Mouse (Mus musculus) limb, embryonic 10.5 days (tissue): Measurements from ENCODE around the gene Heatr9. TPM values are rescaled to one million over a fixed set of nuclear protein-coding genes. Genes with fewer than 3 reads are reported as not detected.

Experiments
- DNase-seq: peaks from one replicate; pipeline ENCODE4 v3.0.0-alpha.2; 2017; ENCODE audit warnings: low spot score
- H3K27ac ChIP-seq: fragments of 300-500 bp; sonication (generic); 2 replicates; pipeline ENCODE4 v1.5.1; 2016; ENCODE audit warnings: mild to moderate bottlenecking
- H3K27me3 ChIP-seq: fragments of 300-500 bp; sonication (generic); 2 replicates; pipeline ENCODE4 v1.6.1; 2016; ENCODE audit warnings: low read depth, mild to moderate bottlenecking; ENCODE audit not compliant: poor library complexity, severe bottlenecking
- H3K36me3 ChIP-seq: fragments of 300-500 bp; sonication (generic); 2 replicates; pipeline ENCODE4 v1.6.1; 2016; ENCODE audit warnings: mild to moderate bottlenecking, moderate library complexity
- H3K4me1 ChIP-seq: fragments of 300-500 bp; sonication (generic); 2 replicates; pipeline ENCODE4 v1.6.1; 2016
- H3K4me3 ChIP-seq: fragments of 300-500 bp; sonication (generic); 2 replicates; pipeline ENCODE4 v1.5.1; 2016; ENCODE audit warnings: mild to moderate bottlenecking, moderate library complexity
- H3K9me3 ChIP-seq: fragments of 300-500 bp; sonication (generic); replicated peaks from 2 replicates; pipeline ENCODE4 v1.6.1; 2016; ENCODE audit warnings: mild to moderate bottlenecking
- WGBS: fragments of 180-500 bp; shearing (Covaris S2); methylation state at CpG from one replicate; pipeline ENCODE4 v1.1.7; 2016; 5-methylcytosine and 5-hydroxymethylcytosine counted together
- polyA plus RNA-seq: library from polyadenylated mRNA; unstranded; fragments of >200 nt; fragmentation: Nextera tagmentation; extraction: Ambion mirVana; gene quantifications from 2 replicates; pipeline ENCODE4 v1.2.1, GENCODE M21; 2016

Gene Heatr9
- not detected in 2 replicates for polyA plus RNA-seq

- no peaks in the 10 kb centered on the region for H3K27me3 ChIP-seq
- 88% methylated on average over 3 of the region's 3 CpGs for WGBS
Measured at GRCm38 (mm10) chr11:83522075-83522474, at the start of gene Heatr9. Heatr9 (minus strand) TSS chr11:83522175.

GRCm38 (mm10) chr11:83570189-83570588 lies 48.2 kb upstream of the Heatr9 start:
- Histone ChIP-seq H3K4me3 (no peak overlapping the region), H3K27me3 (no peaks in the 10 kb centered on the region), H3K4me1 (0 out of 2 replicates have a peak, but pooled peaks cover 5% of the 10 kb centered on the region), H3K27ac (no peak overlapping the region), H3K36me3 (no peaks in the 10 kb centered on the region), H3K9me3 (no peaks in the 10 kb centered on the region)
- DNase-seq = no peak
- 71% methylated on average over 2 of the region's 2 CpGs for WGBS

More at GRCm38 (mm10) chr11:83522075-83522474, at the start of gene Heatr9:
- no peak within 1 kb of the TSS for H3K4me3 ChIP-seq
- H3K27ac ChIP-seq = no peak within 1 kb of the TSS
- DNase-seq = no peak
- H3K9me3 ChIP-seq = no peaks in the 10 kb centered on the region
- H3K4me1 ChIP-seq = no peaks in the 10 kb centered on the region
- no peaks in the 10 kb centered on the region for H3K36me3 ChIP-seq

DNA sequence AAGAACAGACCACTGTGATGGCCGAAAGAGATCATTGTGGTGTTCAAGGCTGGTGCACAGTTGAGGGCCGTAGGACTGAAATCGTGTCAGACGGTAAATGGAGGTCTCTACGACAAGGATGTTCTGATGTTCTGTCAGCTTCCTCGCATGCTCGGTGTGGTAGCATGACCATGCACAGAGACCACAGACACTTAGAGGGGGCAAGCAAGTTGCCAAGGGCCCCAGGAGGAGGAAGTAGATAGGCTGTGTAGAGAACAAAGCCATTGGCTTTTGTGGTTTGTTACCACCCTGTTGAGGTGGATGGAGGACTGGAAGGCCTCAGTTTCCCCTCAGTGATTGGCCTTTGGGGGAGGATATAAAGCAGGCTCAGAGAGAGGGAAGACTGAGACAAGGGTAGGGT lies 47.3 kb upstream of the Heatr9 start:
- Histone ChIP-seq H3K4me3 (no peak overlapping the region), H3K27ac (no peak overlapping the region), H3K4me1 (0 out of 2 replicates have a peak, but pooled peaks cover 5% of the 10 kb centered on the region), H3K9me3 (no peaks in the 10 kb centered on the region), H3K27me3 (no peaks in the 10 kb centered on the region), H3K36me3 (no peaks in the 10 kb centered on the region)
- over 99% methylated on average over 7 of the region's 7 CpGs for WGBS
- no peak for DNase-seq

- H3K27ac ChIP-seq = no peak overlapping the region
- no peaks in the 10 kb centered on the region for H3K9me3 ChIP-seq
- H3K36me3 ChIP-seq = no peaks in the 10 kb centered on the region
- H3K4me1 ChIP-seq = 0 out of 2 replicates have a peak, but pooled peaks cover 5% of the 10 kb centered on the region
- 83% methylated on average over 3 of the region's 3 CpGs for WGBS
- DNase-seq = no peak
- H3K27me3 ChIP-seq = no peaks in the 10 kb centered on the region
- no peak overlapping the region for H3K4me3 ChIP-seq
Measured at GRCm38 (mm10) chr11:83568786-83569185, 46.8 kb upstream of the Heatr9 start.

- Histone ChIP-seq H3K27me3 (no peaks in the 10 kb centered on the region), H3K4me3 (no peak overlapping the region), H3K27ac (no peak overlapping the region), H3K9me3 (no peaks in the 10 kb centered on the region), H3K36me3 (no peaks in the 10 kb centered on the region), H3K4me1 (0 out of 2 replicates have a peak, but pooled peaks cover 5% of the 10 kb centered on the region)
- DNase-seq = no peak
- 92% methylated on average over 9 of the region's 9 CpGs for WGBS
Measured at GRCm38 (mm10) chr11:83568061-83568460, 46.1 kb upstream of the Heatr9 start.

GRCm38 (mm10) chr11:83567311-83567710 lies 45.3 kb upstream of the Heatr9 start:
- no peaks in the 10 kb centered on the region for H3K36me3 ChIP-seq
- no peak overlapping the region for H3K27ac ChIP-seq
- H3K9me3 ChIP-seq = no peaks in the 10 kb centered on the region
- H3K4me1 ChIP-seq = 0 out of 2 replicates have a peak, but pooled peaks cover 5% of the 10 kb centered on the region
- H3K4me3 ChIP-seq = no peak overlapping the region
- no peak for DNase-seq
- 63% methylated on average over 7 of the region's 7 CpGs for WGBS
- H3K27me3 ChIP-seq = no peaks in the 10 kb centered on the region

DNA sequence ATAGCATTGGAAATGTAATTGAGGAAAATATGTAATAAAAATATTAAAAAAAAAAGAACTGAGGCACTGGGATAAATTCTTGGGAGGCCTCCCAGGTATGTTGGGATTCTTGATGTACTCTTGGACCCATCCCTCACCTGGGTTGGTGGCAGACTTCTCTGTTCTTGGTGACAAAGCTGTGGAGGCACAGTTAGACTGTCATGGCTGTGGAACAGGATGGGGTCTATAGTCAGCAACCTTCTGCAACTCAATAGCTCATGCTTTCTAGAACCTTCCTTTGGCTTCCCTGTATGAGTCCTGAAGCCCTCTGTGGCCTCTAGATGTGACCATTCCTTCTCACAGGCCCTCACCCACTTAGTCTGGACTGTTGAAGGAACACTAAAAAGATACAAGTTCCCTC lies 44.6 kb upstream of the Heatr9 start:
- no peak overlapping the region for H3K4me3 ChIP-seq
- H3K27me3 ChIP-seq = no peaks in the 10 kb centered on the region
- H3K9me3 ChIP-seq = no peaks in the 10 kb centered on the region
- H3K36me3 ChIP-seq = no peaks in the 10 kb centered on the region
- H3K4me1 ChIP-seq = 0 out of 2 replicates have a peak, but pooled peaks cover 5% of the 10 kb centered on the region
- H3K27ac ChIP-seq = no peak overlapping the region
- no peak for DNase-seq

- 79% methylated on average over 2 of the region's 2 CpGs for WGBS
- Histone ChIP-seq H3K9me3 (no peaks in the 10 kb centered on the region), H3K4me3 (no peak overlapping the region), H3K36me3 (no peaks in the 10 kb centered on the region), H3K4me1 (no peaks in the 10 kb centered on the region), H3K27me3 (no peaks in the 10 kb centered on the region), H3K27ac (no peak overlapping the region)
- no peak for DNase-seq
Measured at GRCm38 (mm10) chr11:83563754-83564153, 41.8 kb upstream of the Heatr9 start.

- 82% methylated on average over 6 of the region's 6 CpGs for WGBS
- Histone ChIP-seq H3K9me3 (no peaks in the 10 kb centered on the region), H3K4me1 (no peaks in the 10 kb centered on the region), H3K27me3 (no peaks in the 10 kb centered on the region), H3K36me3 (no peaks in the 10 kb centered on the region), H3K27ac (no peak overlapping the region), H3K4me3 (no peak overlapping the region)
- DNase-seq = no peak
Measured at GRCm38 (mm10) chr11:83562311-83562887, 40.4 kb upstream of the Heatr9 start.

DNA sequence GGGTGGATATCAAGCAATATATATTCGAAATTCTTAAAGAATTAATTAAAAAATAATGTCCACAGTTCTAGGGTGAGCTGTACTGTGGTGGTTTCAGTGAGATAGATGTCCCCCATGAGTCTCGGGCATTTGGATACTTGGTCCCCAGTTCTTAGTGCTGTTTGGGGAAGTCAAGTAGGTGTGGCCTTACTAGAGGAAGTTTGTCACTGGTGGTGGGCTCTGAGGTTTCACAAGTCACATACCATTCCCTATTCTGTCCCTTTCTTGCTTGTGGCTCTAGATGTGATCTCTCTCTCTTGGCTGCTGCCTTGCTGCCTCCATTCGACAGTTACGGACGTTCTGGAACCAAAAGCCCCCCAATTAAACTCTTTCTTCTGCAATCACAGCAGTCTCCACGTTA lies 38.4 kb upstream of the Heatr9 start:
- H3K27ac ChIP-seq = no peak overlapping the region
- no peak for DNase-seq
- H3K36me3 ChIP-seq = no peaks in the 10 kb centered on the region
- H3K27me3 ChIP-seq = no peaks in the 10 kb centered on the region
- H3K4me1 ChIP-seq = no peaks in the 10 kb centered on the region
- WGBS = 81% methylated on average over 6 of the region's 6 CpGs
- no peak overlapping the region for H3K4me3 ChIP-seq
- H3K9me3 ChIP-seq = no peaks in the 10 kb centered on the region

DNA sequence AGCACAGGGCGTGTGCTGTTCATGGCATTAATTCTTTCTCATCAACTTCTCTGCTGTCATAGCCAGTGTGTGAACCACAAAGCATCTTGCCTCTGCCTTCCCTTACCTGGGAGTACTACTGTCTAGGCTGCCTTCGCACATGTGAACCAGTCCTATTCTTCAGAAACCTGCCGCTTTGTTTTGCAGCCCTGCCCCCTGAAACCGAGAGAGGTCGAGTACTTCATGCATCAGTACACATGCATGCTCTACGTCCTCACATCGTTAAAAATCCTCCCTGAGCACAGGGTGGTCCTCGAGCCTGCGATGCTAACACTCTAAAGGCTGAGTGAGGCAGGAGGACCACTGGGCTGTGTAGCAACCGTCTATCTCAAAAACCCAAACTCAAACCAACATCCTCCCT lies 35.1 kb upstream of the Heatr9 start:
- H3K4me3 ChIP-seq = no peak overlapping the region
- H3K36me3 ChIP-seq = no peaks in the 10 kb centered on the region
- no peaks in the 10 kb centered on the region for H3K4me1 ChIP-seq
- H3K27ac ChIP-seq = no peak overlapping the region
- H3K27me3 ChIP-seq = no peaks in the 10 kb centered on the region
- H3K9me3 ChIP-seq = no peaks in the 10 kb centered on the region
- 78% methylated on average over 10 of the region's 10 CpGs for WGBS
- no peak for DNase-seq

DNA sequence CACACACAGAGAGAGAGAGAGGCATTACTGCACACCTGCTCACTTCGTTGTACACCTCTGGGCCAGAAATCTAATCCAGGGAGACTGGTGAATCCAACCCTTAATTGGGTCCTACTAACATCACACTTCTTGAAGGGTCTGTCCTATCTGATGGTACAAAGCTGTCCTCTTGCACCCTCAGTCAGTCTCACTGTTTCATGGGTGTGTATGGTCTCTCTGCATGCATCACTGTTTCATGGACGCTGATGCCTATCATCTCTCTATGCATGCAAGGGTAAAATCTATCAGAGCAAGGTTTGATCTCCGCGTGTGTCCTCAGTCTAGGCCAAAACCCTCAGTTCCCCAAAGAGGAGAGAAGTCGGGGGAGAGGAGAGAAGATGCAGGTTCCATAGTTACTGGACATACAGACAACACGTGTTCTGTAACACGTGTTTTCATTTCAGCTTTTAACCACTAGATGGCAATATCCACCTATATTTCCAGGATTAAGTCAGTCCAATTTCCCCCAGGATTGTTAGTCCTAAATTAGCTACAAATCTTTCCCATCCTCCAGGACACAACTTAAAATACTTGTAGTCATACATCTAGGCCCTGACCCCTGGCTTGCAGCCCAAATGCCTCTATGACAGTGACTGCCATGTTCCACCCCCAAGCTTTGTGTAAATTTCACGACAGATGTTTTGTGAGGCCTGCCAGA lies 34.3 kb upstream of the Heatr9 start:
- Histone ChIP-seq H3K9me3 (no peaks in the 10 kb centered on the region), H3K27me3 (no peaks in the 10 kb centered on the region), H3K4me1 (no peaks in the 10 kb centered on the region), H3K27ac (no peak overlapping the region), H3K4me3 (no peak overlapping the region), H3K36me3 (no peaks in the 10 kb centered on the region)
- 36% methylated on average over 8 of the region's 8 CpGs for WGBS
- DNase-seq = peak; percentile 35

- WGBS = 79% methylated on average over 5 of the region's 5 CpGs
- H3K36me3 ChIP-seq = no peaks in the 10 kb centered on the region
Measured at GRCm38 (mm10) chr11:83551668-83552067, 29.7 kb upstream of the Heatr9 start.

More at GRCm38 (mm10) chr11:83551668-83552067, 29.7 kb upstream of the Heatr9 start:
- DNase-seq = no peak
- Histone ChIP-seq H3K4me3 (no peak overlapping the region), H3K27me3 (no peaks in the 10 kb centered on the region), H3K9me3 (no peaks in the 10 kb centered on the region), H3K27ac (no peak overlapping the region), H3K4me1 (no peaks in the 10 kb centered on the region)
